Mouse (Mus musculus) neural tube, embryonic 13.5 days (tissue): Measurements from ENCODE around the gene Tmed4. TPM values are rescaled to one million over a fixed set of nuclear protein-coding genes. Genes with fewer than 3 reads are reported as not detected.

Source experiments
- polyA plus RNA-seq: library from polyadenylated mRNA; unstranded; fragments of >200 nt; fragmentation: Nextera tagmentation; extraction: Ambion mirVana; gene quantifications from 2 replicates; pipeline ENCODE4 v1.2.1, GENCODE M21; 2015

Tmed4 gene
- polyA plus RNA-seq, 1 experiment from 2014 or later: 131 TPM

Other genes starting within 250 kb of the Tmed4 start
- 55.6 and 55.8 TPM in 2 replicates for gene Camk2b, start 208.5 kb downstream of the Tmed4 start, polyA plus RNA-seq
- 0.46 and 0.91 TPM in 2 replicates for gene A730071L15Rik, start 74.8 kb downstream of the Tmed4 start, polyA plus RNA-seq
- 53.9 and 56.4 TPM in 2 replicates for gene Nudcd3, start 74.5 kb downstream of the Tmed4 start, polyA plus RNA-seq
- gene Npc1l1, start 44.7 kb downstream of the Tmed4 start, polyA plus RNA-seq: not detected in 2 replicates
- gene Ddx56, start 7.1 kb downstream of the Tmed4 start, polyA plus RNA-seq: 69.3 and 69.4 TPM in 2 replicates
- 101 and 102 TPM in 2 replicates for gene Ogdh, start 16.8 kb upstream of the Tmed4 start, polyA plus RNA-seq
- gene Zmiz2, start 114.2 kb upstream of the Tmed4 start, polyA plus RNA-seq: 21.1 and 25.8 TPM in 2 replicates
- 4,471 and 4,554 TPM in 2 replicates for gene Ppia, start 140.6 kb upstream of the Tmed4 start, polyA plus RNA-seq
- 342 and 380 TPM in 2 replicates for gene H2afv, start 169.6 kb upstream of the Tmed4 start, polyA plus RNA-seq
- 12.5 and 14.1 TPM in 2 replicates for gene Purb, start 201.0 kb upstream of the Tmed4 start, polyA plus RNA-seq
- 0.52 TPM in 2 replicates for gene Myo1g, start 246.1 kb upstream of the Tmed4 start, polyA plus RNA-seq